Mouse (Mus musculus) kidney, adult 2 months (tissue): ENCODE results near the gene Slf1.

Experiments used
- CTCF ChIP-seq: fragments of 200-500 bp; conservative IDR thresholded peaks from 2 replicates; pipeline ENCODE4 v1.5.1; 2011; ENCODE audit warnings: low read depth, mild to moderate bottlenecking, control low read depth, low read length, moderate library complexity, mixed read lengths; ENCODE audit not compliant: insufficient read depth, insufficient read length
- POLR2A ChIP-seq: fragments of 200-500 bp; IDR thresholded peaks from one replicate; pipeline ENCODE4 v1.6.1; 2011; ENCODE audit warnings: low read depth, low read length, control low read depth

DNA sequence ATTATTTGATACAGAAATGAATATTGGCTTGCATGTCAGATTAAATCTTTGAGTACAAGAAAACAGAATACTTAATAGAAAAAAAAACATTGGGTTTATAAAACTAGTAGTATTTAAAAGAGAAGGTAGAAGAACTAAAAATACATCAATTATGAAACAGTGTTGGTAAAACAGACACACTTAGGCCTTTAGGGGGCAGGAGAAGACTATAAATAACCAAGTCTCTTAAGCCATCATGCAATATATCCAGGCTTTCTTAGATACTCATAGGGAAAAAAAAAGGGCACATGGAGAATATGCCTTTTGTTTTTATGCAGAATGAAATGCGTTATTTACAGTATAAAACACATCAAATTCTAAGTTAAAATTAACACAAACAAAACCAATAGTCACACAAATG lies 89.9 kb downstream of the Slf1 start:
- TF ChIP-seq CTCF (no peak), POLR2A (no peak)
